Mouse (Mus musculus) heart, adult 11 months (tissue): ENCODE measurements at regions not wholly inside any gene's neighbourhood (a gene's known extent, or its start where the extent isn't known, plus 50 kb on each side); places are given as distances from the start of the nearest gene placed in this dataset.
A peak's percentile ranks its signal among the peaks of the same experiment; 100 is the strongest.

ENCODE experiments used
- DNase-seq: peaks from one replicate; pipeline ENCODE4 v3.0.0; 2022

DNA sequence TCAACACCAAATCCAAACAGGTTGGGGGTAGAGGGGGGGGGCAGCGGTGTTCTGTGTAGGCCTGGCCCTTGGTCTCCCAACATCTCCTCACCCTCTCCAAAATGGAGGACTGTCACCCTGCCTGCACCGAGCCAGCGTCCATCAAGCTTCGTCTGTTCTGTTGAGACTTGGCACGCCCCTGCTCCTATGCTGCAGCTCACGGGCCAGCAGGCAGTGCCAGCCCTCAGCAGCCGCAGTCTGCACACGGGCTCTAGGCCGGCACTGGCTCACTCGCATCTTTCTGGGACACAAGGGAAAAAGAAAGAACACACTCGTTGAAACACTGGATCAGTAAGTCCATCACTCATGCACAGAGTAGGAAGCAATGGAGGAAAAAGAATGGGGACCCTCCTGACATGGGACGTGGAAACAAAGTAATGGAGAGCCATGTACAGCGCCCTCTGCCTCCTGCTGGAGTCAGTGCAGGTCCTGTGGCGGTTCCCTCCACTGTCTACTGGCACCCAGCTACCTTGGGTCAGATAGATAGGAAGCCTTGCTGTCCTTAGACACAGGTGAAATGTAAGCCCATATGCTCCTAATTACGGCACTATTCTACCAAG, 109.0 kb upstream of the 1700016C15Rik start:
- DNase-seq, result peak; percentile 78

DNA sequence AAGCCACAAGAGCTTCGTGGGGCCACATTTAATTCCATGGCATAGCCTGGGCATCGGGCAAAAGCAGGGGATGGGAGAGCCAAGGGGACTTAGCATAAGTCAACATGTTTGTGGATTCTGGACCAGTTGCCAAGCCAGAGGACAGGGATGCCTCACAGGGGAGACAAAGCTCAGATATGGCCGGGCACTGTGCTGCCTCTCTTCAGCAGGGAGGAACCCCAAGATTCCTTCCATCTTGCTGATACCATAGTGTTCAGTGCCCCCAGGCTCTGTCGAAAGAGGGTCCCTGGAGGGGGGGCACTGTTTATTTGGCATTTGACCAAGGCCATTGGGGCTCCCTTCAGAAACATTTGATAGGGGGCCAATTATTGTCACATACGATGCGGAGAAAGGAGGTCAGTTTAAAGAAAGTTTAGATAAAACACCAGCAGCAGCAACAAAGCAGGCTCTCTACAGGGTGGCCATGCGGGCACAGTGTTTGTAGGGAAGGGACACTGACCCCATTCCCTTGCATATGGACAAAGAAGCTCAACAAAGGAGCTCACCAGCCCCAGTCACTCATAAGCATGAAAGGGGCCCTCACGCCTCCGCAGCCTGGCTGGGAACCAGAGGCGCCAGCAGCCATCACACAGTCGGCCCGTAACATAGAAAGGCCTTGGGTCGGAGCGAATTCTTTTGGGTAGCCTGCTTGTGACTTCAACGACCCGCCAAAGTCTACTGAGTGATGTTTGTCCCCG, 107.6 kb upstream of the 1700016C15Rik start:
- peak; percentile 88 for DNase-seq

DNA sequence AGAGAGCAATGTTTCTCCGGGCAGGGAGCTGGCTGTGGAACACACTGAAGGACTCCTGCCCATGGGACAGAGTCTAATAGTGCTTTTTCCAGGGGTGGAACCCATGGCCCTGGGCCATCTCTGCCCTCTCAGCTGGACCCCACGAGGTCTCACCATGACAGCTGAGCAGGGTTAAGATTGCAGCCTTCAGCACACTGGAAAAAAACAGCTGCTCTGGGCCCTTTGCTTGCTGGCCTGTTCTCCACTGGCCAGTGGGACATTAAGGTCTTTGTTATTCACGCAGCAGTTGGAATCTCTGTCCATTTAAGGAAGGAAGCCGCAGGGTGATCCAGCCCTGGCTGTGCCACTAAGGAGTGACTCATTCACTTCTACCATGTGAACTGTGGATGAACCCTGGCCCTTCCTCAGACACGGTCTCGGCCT, 106.3 kb upstream of the 1700016C15Rik start:
- DNase-seq, result peak; percentile 98

DNA sequence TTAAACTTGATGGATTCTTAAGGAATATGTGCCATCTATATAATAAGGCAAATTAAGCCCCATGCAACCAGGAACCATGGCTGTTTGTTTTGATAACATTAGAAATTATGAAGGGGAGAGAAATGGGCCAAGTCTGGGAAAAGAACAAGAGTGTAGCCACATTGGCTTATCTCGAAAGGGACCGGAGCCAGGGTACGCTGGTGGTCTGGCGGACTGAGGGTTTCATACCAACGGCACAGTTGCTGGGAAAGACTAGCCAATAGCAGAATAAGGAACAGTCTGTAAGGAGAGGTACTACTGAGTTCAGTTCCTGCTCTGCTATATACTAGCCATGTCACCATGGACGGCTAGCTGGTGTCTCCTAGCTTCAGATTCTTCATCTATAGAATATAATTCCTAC, 105.9 kb upstream of the 1700016C15Rik start:
- no peak for DNase-seq

DNA sequence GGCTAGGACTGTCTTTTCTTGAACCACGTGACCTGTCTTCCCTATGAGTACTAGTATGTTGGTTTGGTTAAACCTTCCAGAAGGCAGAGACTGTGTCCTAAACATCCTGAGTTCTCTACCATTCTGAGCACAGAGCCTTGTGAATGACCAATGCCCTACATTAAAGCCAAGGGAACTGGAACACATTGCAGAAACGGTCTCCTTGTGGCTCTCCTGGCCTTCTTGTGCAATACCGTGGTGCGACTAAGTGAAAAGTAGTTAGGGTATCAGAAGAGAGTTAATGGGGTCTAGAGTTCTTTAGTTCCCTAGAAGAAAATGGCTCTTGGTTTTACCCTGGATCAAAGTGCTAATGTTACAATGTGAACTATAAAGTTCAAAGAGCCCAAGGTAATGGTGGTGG, 101.8 kb upstream of the 1700016C15Rik start:
- peak; percentile 16 for DNase-seq

DNA sequence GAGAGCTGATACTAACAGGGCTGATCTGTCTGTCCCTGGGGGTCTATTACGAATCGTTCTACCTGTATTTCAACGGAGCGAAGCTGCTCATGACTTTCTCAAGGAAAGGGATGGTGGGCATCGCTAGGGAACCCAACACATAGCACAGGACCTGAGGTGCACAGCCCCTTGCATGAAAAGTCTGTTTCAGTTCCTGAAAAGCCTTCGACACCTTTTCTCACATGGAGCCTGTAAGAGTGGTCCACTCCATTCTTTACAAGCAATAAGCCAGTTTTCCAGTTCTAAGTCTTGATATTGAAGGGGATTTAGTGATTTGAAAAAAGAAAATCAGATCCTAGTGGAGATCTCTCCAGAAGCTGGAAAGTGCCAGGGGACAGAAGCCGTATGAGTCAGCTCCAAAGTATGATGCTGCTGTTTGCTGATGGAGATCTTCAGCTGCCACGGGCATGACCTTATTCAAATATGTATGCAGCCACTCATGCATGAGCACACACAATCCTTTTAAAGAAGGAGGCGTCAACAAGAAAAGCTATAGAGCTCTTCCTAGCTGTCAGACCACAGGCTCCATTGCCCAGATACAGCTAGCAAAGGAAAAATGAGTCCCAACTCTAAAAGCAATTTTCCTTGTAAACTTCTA, 95.5 kb upstream of the 1700016C15Rik start:
- DNase-seq, result peak; percentile 73

DNA sequence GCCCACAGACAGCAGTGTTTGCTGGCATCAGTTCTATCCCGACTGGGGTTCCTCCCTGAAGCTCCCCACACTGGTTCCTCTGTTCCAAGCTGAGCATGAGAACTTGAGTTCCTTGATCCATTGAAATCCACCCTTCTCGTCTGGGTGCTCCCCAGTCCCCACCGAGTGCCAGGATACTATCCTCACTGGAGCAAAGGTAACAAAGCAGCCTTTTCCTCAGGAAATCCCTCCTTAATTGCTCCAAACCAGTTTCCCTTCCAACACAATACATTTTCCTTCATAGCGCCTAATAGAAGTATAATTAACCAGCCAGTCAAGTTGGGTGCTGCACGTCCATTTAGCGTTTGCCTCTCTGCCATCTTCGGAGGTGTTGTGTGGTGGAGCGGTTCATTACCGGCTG, 92.6 kb upstream of the 1700016C15Rik start:
- DNase-seq, result peak; percentile 95

DNA sequence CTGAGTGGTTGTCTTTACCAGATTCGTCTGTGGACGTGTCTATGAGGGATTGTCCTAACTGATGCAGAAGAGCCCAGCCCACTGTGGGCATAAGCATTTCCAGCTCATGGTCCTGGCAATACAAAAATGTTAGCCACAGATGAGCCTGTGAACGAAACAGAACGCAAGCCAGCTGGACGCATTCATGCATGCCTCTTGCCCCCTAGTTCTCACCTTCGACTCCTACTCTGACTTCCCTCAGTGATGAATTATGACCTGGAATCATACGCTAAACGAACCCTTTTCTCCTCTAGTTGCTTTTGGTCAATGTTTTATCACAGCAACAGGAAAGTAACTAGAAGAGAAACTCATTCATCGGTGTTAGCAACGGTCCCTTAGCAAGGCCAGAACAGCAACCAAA, 91.2 kb upstream of the 1700016C15Rik start:
- DNase-seq, result peak; percentile 52

DNA sequence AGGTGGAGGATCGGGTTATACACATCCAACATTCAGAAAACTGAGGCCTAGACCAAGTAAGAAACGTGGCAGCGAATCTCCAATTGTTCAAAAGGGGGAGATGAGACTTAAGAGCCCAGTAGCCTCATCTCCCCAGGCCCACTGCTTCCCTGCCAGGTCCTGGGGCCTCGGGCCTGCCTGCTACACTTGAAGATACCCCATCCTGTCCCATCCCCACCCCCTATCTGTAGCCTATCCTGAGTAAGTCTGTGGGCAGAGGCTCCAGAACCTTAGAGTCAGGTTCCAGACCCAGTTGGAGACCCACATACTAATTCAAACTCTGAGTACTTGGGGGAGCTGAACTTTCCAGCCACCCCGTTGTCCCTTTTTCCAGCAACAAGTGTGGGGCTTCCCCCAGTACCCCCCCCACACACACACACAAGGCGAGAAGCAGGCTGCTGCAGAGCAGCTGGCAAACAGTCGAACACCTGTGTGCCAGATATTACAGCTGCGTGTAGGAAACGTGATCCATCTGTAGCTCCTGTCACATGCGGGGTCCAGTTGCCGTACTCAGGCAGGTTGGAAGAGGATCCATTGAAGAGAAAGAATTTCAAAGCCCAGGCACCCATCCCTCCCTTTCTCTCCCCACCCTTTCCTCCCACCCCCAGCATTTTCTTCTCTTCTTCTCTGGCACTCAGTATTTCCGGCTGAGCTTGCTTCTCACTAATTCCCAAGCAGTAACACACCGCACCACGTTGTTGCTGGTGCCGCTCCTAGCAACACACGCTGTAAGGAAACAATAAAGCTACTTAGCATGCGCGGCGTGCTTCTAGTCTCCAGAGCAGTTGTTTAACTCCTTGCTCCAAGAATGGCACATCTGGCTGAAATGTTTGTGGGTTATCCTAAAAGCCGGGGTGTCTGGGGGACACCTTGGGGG, 89.4 kb upstream of the 1700016C15Rik start:
- peak; percentile 86 for DNase-seq

DNA sequence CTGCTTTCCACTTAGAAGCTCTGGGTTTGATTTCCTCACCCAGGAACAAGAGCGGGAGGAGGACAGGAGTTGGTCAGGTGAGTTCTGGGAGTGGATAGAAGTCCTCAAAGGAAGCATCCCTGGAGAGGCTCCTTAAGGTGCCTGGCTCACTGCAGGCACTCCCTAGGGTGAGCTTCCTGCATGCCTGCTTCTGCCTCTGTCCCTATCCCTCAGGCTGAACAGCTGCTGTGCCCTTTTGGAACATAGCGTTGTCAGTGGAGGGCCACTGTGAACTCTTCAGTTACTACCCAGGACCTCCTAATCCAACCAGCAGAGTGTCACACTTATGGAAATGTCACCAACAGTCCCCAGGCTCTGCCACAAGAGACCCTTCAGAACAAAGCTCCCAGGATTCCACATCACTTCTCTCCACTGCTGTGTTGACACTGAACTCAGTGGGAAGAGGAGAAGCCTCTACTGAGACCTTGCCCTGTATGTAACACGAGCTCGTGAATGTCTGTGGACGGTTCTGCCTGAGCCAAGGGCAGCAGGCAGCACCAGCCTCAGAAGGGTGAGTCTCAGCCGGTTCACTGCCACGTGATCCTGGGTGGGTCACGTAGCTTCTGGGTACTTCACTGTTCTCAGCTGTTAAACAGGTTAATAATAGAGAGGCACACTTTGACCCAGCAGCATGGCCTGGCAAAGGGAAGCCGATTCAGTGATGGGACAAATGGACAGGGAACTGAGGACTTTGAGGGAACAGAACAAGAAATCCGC, 86.7 kb upstream of the 1700016C15Rik start:
- DNase-seq, result peak; percentile 88

DNA sequence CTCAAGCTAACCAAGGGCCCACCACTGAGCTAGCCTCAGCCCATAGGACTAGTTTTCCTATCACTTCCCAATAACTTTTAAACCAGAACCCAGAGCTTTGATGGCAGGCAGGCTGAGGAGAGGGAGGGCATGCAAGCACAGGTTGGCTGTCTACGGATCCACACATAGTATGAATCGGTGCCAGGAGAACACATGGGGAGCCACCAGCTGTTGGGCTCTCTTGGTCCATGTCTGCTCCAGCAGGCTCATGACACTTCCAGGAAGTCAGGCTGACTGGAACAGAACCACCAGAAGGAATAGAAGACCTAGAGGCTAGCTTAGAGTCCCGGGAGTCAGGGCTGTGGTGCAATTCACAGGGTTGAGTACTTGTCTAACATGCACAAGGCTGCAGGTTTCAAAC, 86.0 kb upstream of the 1700016C15Rik start:
- peak; percentile 61 for DNase-seq

DNA sequence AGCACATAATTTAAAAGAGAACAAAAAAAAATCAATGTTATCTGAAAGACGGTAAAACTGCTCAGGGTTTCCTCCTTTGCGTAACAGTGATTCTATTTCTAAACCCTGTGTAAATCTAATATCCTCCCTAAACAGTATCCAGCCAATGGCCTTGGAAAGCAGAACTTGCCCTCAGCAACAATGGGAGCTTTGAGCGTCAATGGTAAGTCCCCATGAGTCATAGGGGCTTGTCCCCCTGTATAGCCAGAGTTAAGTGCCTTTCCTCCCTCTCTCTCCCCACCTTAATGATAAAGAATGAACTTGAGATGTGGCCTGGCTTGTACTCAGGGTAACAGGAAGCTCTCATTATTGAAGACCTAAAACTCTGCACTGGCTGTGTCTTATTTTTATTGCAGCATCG, 85.4 kb upstream of the 1700016C15Rik start:
- peak; percentile 37 for DNase-seq

DNA sequence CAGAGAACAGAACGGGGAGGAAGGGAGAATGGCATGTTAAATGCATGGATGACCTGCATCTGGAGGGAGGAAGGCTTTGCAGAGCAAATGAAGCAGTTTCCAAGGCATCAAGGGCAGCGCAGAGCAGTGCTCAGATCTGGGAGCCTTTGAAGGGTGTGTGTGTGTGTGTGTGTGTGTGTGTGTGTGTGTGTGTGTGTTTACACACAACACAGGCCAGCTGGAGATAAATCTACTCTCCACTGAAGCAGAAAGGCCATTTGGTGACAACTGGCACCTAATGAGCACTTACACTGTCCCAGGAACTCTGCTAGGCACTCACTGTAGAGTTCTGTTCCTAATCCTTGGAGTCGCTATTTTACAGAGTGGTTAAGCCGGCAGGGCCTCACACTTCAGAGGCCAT, 84.3 kb upstream of the 1700016C15Rik start:
- no peak for DNase-seq

DNA sequence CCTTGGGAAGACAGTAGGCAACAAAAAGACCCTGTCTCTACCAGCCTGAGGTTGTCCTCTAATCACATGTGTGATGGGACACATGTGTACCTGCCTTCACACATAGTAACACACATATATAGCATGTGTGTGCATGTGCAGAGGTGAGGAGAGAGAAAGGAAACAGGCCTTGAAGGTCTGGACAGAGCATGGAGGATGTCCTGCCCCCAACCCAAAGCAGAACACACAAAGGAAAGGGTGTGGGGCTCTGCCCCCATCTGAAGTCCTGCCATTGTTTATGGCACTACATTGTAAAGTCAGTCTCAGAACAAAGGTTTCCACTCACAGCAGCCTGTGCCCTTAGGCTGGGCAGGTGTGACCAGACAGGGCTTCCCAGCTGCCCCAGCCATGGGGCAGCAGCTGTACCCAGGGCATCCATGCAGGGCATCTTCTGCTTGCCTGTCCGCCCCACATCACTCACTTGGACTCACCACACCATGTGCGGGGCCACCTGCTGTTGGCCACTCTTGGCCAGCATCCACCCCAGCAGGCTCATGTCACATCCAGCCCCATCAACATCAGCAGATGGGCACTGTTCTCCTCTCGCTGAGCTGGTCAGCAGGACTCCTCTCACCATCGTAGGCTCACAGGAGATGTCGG, 83.6 kb upstream of the 1700016C15Rik start:
- peak; percentile 76 for DNase-seq

DNA sequence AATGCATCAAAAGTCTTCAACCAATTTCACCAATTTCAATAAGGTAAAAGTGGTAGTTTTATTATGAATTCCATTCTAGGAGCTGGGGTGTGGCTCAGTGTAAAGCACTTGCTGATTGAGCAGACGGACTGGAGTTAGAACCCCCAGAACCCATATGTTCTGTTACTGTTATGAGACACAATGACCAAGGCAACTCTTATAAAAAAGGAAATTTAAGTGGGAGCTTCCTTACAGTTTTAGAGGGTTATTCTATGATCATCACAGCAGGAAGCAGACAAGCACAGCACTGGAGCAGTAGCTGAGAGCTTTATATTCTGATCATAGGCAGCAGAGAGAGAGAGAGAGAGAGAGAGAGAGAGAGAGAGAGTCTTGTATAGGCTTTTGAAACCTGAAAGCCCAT, 81.7 kb upstream of the 1700016C15Rik start:
- peak; percentile 10 for DNase-seq

DNA sequence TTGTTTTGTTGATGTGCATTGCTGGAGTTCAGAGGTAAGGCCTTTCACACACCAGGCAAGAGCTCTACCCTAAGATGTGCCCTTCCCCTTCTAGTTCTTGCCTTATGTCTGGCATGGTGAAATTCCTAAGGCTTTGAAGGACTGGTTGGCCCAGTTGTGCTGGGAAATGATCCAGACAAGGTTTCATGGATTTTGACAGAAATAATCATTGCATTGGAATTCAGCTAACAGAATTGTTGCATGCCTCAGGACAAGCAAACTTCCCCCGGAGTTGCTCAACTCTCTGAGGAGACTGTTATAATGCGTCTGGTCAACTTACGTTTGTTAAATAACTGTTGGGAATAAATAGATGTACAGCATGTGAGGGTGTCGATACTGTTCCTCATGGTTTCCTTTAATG, 80.6 kb upstream of the 1700016C15Rik start:
- peak; percentile 60 for DNase-seq

DNA sequence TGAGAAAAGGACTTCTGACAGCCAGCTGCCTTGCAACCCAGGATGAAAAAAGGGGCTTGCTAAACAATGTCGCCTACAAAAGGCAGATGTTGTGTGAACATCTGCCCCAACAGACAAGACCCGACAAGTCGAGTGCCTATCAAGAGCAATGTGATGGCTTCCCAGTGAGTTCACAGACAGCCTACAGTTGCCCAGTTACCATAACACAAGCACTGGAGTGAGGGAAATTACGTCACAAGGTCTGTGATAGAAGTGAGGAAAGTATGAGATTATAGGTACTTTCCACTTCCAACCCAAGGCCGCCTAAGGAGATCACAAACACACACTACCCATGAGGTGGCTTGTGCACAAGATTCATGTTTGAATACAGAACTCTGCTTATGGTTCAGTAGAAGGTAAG, 78.4 kb upstream of the 1700016C15Rik start:
- peak; percentile 44 for DNase-seq

DNA sequence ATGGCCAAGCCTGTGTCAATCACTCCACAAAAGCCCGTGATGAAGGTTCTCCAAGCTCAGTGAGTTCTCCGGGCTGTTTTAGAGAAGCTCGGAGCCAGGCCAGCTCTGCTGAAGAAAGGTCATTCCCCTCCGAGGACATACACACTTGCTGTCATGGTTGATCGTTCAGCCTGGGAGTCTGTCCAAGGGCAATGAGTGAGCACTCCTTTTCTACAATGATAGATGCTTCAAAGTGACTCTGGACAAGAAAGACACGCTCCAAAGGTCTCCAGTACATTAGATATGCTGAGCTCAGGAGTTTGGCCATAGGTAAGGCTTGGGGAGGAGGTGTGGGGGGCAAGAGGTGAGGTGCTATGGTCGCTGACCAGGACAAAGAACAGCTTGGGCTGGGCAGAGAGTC, 66.5 kb upstream of the 1700016C15Rik start:
- DNase-seq, result peak; percentile 76

DNA sequence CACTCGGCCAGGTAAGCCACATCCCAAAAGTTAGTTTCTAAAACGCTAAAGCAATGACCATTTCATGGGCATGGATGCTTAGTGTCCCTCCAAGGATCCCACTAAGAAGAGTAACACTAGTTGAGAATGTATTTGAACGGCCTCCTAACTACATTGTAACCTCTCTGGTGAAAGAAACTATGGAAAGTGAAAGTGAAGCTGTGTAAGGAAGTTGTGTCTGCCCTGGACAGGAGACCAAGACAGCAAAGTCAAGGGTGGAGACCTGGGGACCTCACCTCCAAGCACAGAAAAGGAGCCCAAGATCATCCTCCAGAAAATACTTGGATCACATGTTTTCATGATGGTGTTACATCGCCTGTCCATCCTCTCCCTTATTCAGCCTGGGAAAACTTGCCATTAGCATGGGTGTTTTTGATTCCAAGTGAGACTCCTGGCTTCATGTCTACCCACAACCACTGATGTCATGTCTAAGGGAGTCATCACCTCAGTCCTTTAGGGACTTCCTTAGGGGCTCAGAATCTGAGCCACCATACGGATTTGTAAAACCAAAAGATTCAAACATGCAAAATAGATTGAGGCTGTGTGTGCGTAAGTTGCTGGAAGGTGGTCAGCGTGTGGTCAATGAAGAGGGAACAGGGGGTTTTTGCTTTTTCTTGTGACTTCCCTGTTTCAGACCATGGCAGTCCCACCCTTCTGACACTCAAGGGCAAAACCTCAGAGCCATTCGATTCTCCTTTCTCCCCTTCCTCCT, 62.4 kb upstream of the 1700016C15Rik start:
- DNase-seq, result peak; percentile 73

DNA sequence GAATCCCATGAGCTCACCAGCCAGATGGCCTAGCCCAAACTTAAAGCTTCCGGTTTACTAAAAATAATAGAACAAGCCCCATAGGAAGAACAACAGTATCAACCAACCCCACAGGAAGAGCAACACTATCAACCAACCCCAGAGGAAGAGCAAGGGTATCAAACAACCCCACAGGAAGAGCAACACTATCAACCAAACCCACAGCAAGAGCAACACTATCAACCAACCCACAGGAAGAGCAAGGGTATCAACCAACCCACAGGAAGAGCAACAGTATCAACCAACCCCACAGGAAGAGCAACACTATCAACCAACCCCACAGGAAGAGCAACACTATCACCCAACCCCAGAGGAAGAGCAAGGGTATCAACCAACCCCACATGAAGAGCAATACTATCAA, 59.0 kb upstream of the 1700016C15Rik start:
- DNase-seq, result peak; percentile 11

DNA sequence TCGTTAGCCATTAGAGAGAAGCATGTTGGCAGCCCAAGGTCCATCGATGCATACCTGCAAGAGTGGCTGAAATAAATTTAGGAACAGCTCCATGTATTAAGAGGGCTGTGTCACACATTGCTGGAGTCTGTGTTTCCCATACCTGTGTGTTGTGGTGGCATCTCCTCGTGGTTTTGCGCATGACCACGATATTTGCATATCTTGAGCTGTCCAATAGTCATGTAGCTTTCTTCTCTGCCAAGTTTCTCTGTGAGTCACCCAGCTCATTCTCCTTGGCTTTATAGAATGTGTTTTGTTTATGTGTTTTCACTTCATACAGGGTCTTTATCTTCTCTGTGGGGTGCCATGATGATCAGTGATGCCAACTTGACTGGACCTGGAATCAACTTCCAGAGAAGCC, 53.0 kb upstream of the 1700016C15Rik start:
- peak; percentile 48 for DNase-seq
